Mouse (Mus musculus) cerebral cortex, adult 2 months (tissue): ENCODE results near the gene Tusc1.

Source experiments
- WGBS: fragments of 180-500 bp; shearing (Covaris S2); methylation state at CpG from one replicate; pipeline ENCODE4 v1.1.7; 2018; 5-methylcytosine and 5-hydroxymethylcytosine counted together

Tusc1 gene

GRCm38 (mm10) chr4:93335118-93336003, at the start of gene Tusc1:
TSS of gene Tusc1 (minus strand) at chr4:93335511.
- 1% methylated on average over 94 of the region's 97 CpGs for WGBS

- 47% methylated on average over 2 of the region's 2 CpGs for WGBS
These were observed 17.6 kb upstream of the Tusc1 start for GRCm38 (mm10) chr4:93352930-93353329.

GRCm38 (mm10) chr4:93344357-93344756, 9.0 kb upstream of the Tusc1 start:
- 91% methylated on average over 2 of the region's 2 CpGs for WGBS

GRCm38 (mm10) chr4:93337977-93338376, 2.7 kb upstream of the Tusc1 start:
- WGBS: 84% methylated on average over 3 of the region's 3 CpGs

- WGBS: under 1% methylated on average over 49 of the region's 49 CpGs
These were observed 634 bp downstream of the Tusc1 start for GRCm38 (mm10) chr4:93334636-93335117.

GRCm38 (mm10) chr4:93307486-93307885, 27.8 kb downstream of the Tusc1 start:
- WGBS: 88% methylated on average over 3 of the region's 3 CpGs

- 68% methylated on average over 4 of the region's 4 CpGs for WGBS
These were observed 49.2 kb downstream of the Tusc1 start for GRCm38 (mm10) chr4:93286065-93286464.
